Mouse (Mus musculus): ENCODE results near the gene Tlx3.

Gene Tlx3

GRCm38 (mm10) chr11:33203383-33204328, at the start of gene Tlx3:
Tlx3 (minus strand) TSS chr11:33203589.
- no peak for DNase-seq (ENCODE audit: low spot score)

- DNase-seq (ENCODE audit: low spot score): no peak
Measured at GRCm38 (mm10) chr11:33240295-33240694, 36.9 kb upstream of the Tlx3 start.

GRCm38 (mm10) chr11:33234134-33234533, 30.7 kb upstream of the Tlx3 start:
- DNase-seq (ENCODE audit: low spot score): no peak

- no peak for DNase-seq (ENCODE audit: low spot score)
Measured at GRCm38 (mm10) chr11:33232056-33232455, 28.7 kb upstream of the Tlx3 start.

- no peak for DNase-seq (ENCODE audit: low spot score)
Measured at GRCm38 (mm10) chr11:33228186-33228585, 24.8 kb upstream of the Tlx3 start.

- no peak for DNase-seq (ENCODE audit: low spot score)
Measured at GRCm38 (mm10) chr11:33226516-33226915, 23.1 kb upstream of the Tlx3 start.

GRCm38 (mm10) chr11:33221566-33222365, 18.4 kb upstream of the Tlx3 start:
- no peak for DNase-seq (ENCODE audit: low spot score)

GRCm38 (mm10) chr11:33220763-33221162, 17.4 kb upstream of the Tlx3 start:
- no peak for DNase-seq (ENCODE audit: low spot score)

- DNase-seq (ENCODE audit: low spot score): no peak
Measured at GRCm38 (mm10) chr11:33217384-33218079, 14.1 kb upstream of the Tlx3 start.

- DNase-seq (ENCODE audit: low spot score): no peak
Measured at GRCm38 (mm10) chr11:33207411-33207810, 4.0 kb upstream of the Tlx3 start.

- no peak for DNase-seq (ENCODE audit: low spot score)
Measured at GRCm38 (mm10) chr11:33204966-33205365, 1.6 kb upstream of the Tlx3 start.

GRCm38 (mm10) chr11:33204329-33204705, 928 bp upstream of the Tlx3 start:
- DNase-seq (ENCODE audit: low spot score): no peak

- no peak for DNase-seq (ENCODE audit: low spot score)
Measured at GRCm38 (mm10) chr11:33202972-33203371, 417 bp downstream of the Tlx3 start.

GRCm38 (mm10) chr11:33202296-33202695, 1.1 kb downstream of the Tlx3 start:
- no peak for DNase-seq (ENCODE audit: low spot score)

- DNase-seq (ENCODE audit: low spot score): no peak
Measured at GRCm38 (mm10) chr11:33201626-33202010, 1.8 kb downstream of the Tlx3 start.

- DNase-seq (ENCODE audit: low spot score): no peak
Measured at GRCm38 (mm10) chr11:33200764-33201625, 2.4 kb downstream of the Tlx3 start.

GRCm38 (mm10) chr11:33199906-33200763, 3.3 kb downstream of the Tlx3 start:
- DNase-seq (ENCODE audit: low spot score): no peak

- DNase-seq (ENCODE audit: low spot score): no peak
Measured at GRCm38 (mm10) chr11:33199117-33199514, 4.3 kb downstream of the Tlx3 start.

GRCm38 (mm10) chr11:33198351-33199116, 4.9 kb downstream of the Tlx3 start:
- no peak for DNase-seq (ENCODE audit: low spot score)

- no peak for DNase-seq (ENCODE audit: low spot score)
Measured at GRCm38 (mm10) chr11:33197673-33198072, 5.7 kb downstream of the Tlx3 start.
